Mouse (Mus musculus) neutrophil, adult 5-6 weeks (primary cell): Measurements from ENCODE around the gene Vmn1r172. TPM values are rescaled to one million over a fixed set of nuclear protein-coding genes. Genes with fewer than 3 reads are reported as not detected.
"Not testable (repeated sequence)": the region's sequence is repeated elsewhere in the genome, so short reads cannot be mapped to it uniquely, and the experiment has no call there.

ENCODE experiments used
- ATAC-seq: fragments of 151-379, 151-347 bp; 2 replicates; pipeline ENCODE4 v1.8.0; 2017; ENCODE audit warnings: mild to moderate bottlenecking, moderate TSS enrichment; ENCODE audit not compliant: insufficient number of reproducible peaks, poor library complexity, low FRiP score, severe bottlenecking; ENCODE audit errors: extremely low read depth
- total RNA-seq: library from RNA; stranded (forward); fragments of 200-1000 nt; gene quantifications from 2 replicates; pipeline ENCODE4 v1.2.3, GENCODE M21; 2017

The Vmn1r172 gene
- total RNA-seq, result 0.12 TPM in 1 of 2 replicates, not detected in the other

DNA sequence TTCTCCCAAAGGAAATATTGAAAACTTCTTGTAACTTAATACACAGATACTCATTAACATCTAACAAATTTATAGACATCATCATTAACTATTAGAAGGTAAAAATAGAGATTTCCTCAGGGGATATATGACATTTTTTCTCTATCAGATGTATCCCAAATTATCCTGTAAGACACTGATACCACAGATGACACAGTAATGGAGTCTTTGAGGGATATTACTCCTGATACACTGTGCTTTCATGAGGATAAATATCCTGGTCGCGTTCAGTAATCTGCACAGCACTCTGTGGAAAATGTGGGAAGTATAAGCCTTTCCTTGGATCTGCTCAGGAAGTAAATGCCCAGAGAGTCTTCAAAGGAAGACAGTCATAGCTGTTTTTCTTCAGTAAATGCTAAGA, at the start of gene Vmn1r172:
Vmn1r172 (plus strand) TSS at position 301 of the 400 bp plus-strand sequence.
- no peak for ATAC-seq

DNA sequence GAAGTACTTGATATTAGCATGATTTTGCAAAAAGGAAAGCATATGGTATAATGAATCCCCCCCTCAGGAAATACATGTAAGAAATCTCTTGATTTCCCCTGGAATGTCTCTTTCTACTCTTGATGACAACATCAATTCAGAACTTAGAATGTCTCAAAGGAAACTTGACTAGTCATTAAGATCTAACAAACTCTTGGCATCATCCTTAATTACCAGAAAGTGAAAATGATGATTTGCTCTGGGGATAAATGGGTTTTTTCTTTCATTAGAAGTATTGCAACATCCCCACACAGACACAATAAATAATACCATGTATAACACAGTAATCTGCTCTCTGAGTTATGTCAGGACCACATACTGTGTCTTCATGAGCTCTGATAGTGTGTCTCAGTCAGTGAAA, 27.7 kb upstream of the Vmn1r172 start, which contains the start of gene Vmn1r171:
Vmn1r171 (plus strand) TSS at position 301 of the 400 bp plus-strand sequence.
- no peak for ATAC-seq

GRCm38 (mm10) chr7:23700403-23700802, 42.3 kb downstream of the Vmn1r172 start, which contains the start of gene Vmn1r173:
Gene Vmn1r173, plus strand, starts transcription at chr7:23700703.
- ATAC-seq, result not testable (repeated sequence)

Other genes with a start within 250 kb of the Vmn1r172 start
- gene Vmn1r167, start 151.1 kb upstream of the Vmn1r172 start, total RNA-seq, result not detected in 2 replicates
- gene Vmn1r168, start 118.6 kb upstream of the Vmn1r172 start, total RNA-seq, result not detected in 2 replicates
- not detected in 2 replicates for gene Vmn1r169, start 82.8 kb upstream of the Vmn1r172 start, total RNA-seq
- gene Vmn1r170, start 52.1 kb upstream of the Vmn1r172 start, total RNA-seq, result not detected in 2 replicates
- 0.12 TPM in 1 of 2 replicates, not detected in the other for gene Vmn1r171, start 27.6 kb upstream of the Vmn1r172 start, total RNA-seq
- gene Vmn1r173, start 42.4 kb downstream of the Vmn1r172 start, total RNA-seq, result not detected in 2 replicates
- 0.12 and 0.23 TPM in 2 replicates for gene Vmn1r174, start 94.0 kb downstream of the Vmn1r172 start, total RNA-seq
- not detected in 2 replicates for gene Vmn1r175, start 152.3 kb downstream of the Vmn1r172 start, total RNA-seq
- gene Vmn1r176, start 179.1 kb downstream of the Vmn1r172 start, total RNA-seq, result not detected in 2 replicates
- gene Vmn1r177, start 208.1 kb downstream of the Vmn1r172 start, total RNA-seq, result not detected in 2 replicates
- gene Vmn1r178, start 233.7 kb downstream of the Vmn1r172 start, total RNA-seq, result not detected in 2 replicates